Comparison of ENCODE assay signal across 12 mouse cellular contexts in the genomic region with DNA sequence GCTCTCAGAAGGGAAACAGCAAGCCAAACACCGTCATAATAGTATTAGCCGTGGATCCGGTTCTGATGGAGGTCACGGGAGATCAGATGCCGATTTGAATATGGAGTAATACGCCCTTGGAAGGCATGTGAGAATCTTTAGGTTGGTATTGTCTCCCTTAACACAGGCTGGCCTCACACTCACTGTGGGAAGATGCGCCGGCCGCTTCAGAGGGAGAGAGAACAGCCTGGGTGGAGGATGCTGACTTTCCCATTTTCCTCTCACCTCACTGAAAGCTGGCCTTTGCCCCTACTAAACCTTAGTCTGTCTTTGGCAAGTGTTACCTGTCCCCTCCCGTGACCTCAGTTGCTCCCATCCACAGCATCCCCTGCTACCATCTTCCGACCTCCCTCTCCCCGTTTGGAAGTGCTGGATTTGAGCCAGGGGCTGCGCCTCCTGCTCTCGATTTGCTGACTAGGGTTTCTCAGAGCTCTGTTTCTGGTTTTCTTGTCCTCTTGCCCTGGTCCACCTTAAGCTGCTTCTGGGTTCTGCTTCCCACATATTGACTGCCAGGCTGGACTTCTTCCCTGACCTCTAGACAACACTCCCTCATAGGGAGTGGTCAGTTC.
DNase-seq lines count a peak whose midpoint lies in the region; ATAC-seq and TF ChIP-seq lines count a peak whose summit lies in the region.
"Had no signal": no experiment of that assay in that cellular context is flagged by ENCODE, and none has a peak within 500 bp of the region (broad histone marks: within the 10 kb centered on the region; RNA-seq: fewer than 3 reads in every experiment).

No protein-coding gene starts in this region.

- no peak overlapping the region for H3K9ac ChIP-seq in embryonic facial prominence, embryonic 13.5 days
- peak overlapping the region; percentile 16; the same call in 1 of the 2 replicates for H3K9ac ChIP-seq in lung, embryonic 14.5 days
- H3K9ac ChIP-seq in midbrain, postnatal 0 days (replicated peaks; ENCODE audit: low read length, poor library complexity, severe bottlenecking), result no peak overlapping the region
- no peak overlapping the region for H3K9ac ChIP-seq in forebrain, embryonic 11.5 days (ENCODE audit: low read length)

- no peak for TF ChIP-seq CTCF in lung, embryonic 14.5 days (IDR thresholded peaks at IDR 0.05; ENCODE audit: low read depth)
- TF ChIP-seq CTCF in midbrain, postnatal 0 days (IDR thresholded peaks at IDR 0.05), result no peak

- H3K27ac ChIP-seq in embryonic facial prominence, embryonic 13.5 days, result no peak overlapping the region
- H3K27ac ChIP-seq in embryonic facial prominence, embryonic 10.5 days (replicated peaks), result no peak overlapping the region
- no peak overlapping the region for H3K27ac ChIP-seq in lung, embryonic 14.5 days (ENCODE audit: low read depth)
- no peak overlapping the region for H3K27ac ChIP-seq in midbrain, postnatal 0 days (ENCODE audit: low read depth, low read length)
- H3K27ac ChIP-seq in forebrain, embryonic 11.5 days (ENCODE audit: low read depth, low read length), result no peak overlapping the region
- H3K27ac ChIP-seq: heart, embryonic 10.5 days had no signal

- WGBS in embryonic facial prominence, embryonic 13.5 days, result 50% methylated on average over 14 of the region's 14 CpGs
- 74% methylated on average over 14 of the region's 14 CpGs for WGBS in embryonic facial prominence, embryonic 10.5 days
- 41% methylated on average over 14 of the region's 14 CpGs for WGBS in lung, embryonic 14.5 days
- 37% methylated on average over 14 of the region's 14 CpGs for WGBS in midbrain, postnatal 0 days
- WGBS in forebrain, embryonic 11.5 days, result 77% methylated on average over 14 of the region's 14 CpGs

- H3K27me3 ChIP-seq in embryonic facial prominence, embryonic 13.5 days, result no peaks in the 10 kb centered on the region
- peaks cover 8% of the 10 kb centered on the region; the same call in 1 of the 2 replicates for H3K27me3 ChIP-seq in embryonic facial prominence, embryonic 10.5 days (replicated peaks; ENCODE audit: low read depth, poor library complexity, severe bottlenecking)
- no peaks in the 10 kb centered on the region for H3K27me3 ChIP-seq in lung, embryonic 14.5 days (ENCODE audit: insufficient read depth, low read length)
- H3K27me3 ChIP-seq in midbrain, postnatal 0 days (ENCODE audit: insufficient read depth, low read length), result no peaks in the 10 kb centered on the region
- no peaks in the 10 kb centered on the region for H3K27me3 ChIP-seq in forebrain, embryonic 11.5 days (ENCODE audit: control insufficient read depth, insufficient read depth, low read length)

- H3K9me3 ChIP-seq in embryonic facial prominence, embryonic 13.5 days, result no peaks in the 10 kb centered on the region
- H3K9me3 ChIP-seq in embryonic facial prominence, embryonic 10.5 days, result no peaks in the 10 kb centered on the region
- no peaks in the 10 kb centered on the region for H3K9me3 ChIP-seq in lung, embryonic 14.5 days (ENCODE audit: low read depth, low read length)
- H3K9me3 ChIP-seq in midbrain, postnatal 0 days (ENCODE audit: low read length), result no peaks in the 10 kb centered on the region
- no peaks in the 10 kb centered on the region for H3K9me3 ChIP-seq in forebrain, embryonic 11.5 days (ENCODE audit: control insufficient read depth, low read length)
- H3K9me3 ChIP-seq: heart, embryonic 10.5 days had no signal

- H3K36me3 ChIP-seq in embryonic facial prominence, embryonic 13.5 days, result no peaks in the 10 kb centered on the region
- no peaks in the 10 kb centered on the region for H3K36me3 ChIP-seq in embryonic facial prominence, embryonic 10.5 days (replicated peaks)
- no peaks in the 10 kb centered on the region for H3K36me3 ChIP-seq in lung, embryonic 14.5 days (ENCODE audit: insufficient read depth)
- H3K36me3 ChIP-seq in midbrain, postnatal 0 days (ENCODE audit: insufficient read depth, low read length), result no peaks in the 10 kb centered on the region
- H3K36me3 ChIP-seq in forebrain, embryonic 11.5 days (ENCODE audit: control insufficient read depth, insufficient read depth, low read length), result no peaks in the 10 kb centered on the region
- H3K36me3 ChIP-seq: heart, embryonic 10.5 days had no signal

- H3K4me1 ChIP-seq in embryonic facial prominence, embryonic 13.5 days, result peaks cover 17% of the 10 kb centered on the region
- H3K4me1 ChIP-seq in embryonic facial prominence, embryonic 10.5 days, result peaks cover 10% of the 10 kb centered on the region; the same call in 1 of the 2 replicates
- H3K4me1 ChIP-seq in lung, embryonic 14.5 days (ENCODE audit: insufficient read depth), result no peaks in the 10 kb centered on the region; the same call in none of the 2 replicates
- H3K4me1 ChIP-seq in midbrain, postnatal 0 days (ENCODE audit: insufficient read depth, low read length), result no peaks in the 10 kb centered on the region
- H3K4me1 ChIP-seq in forebrain, embryonic 11.5 days (replicated peaks; ENCODE audit: control insufficient read depth, insufficient read depth, low read length), result no peaks in the 10 kb centered on the region

- peak overlapping the region; percentile 4; the same call in 1 of the 2 replicates for H3K4me3 ChIP-seq in embryonic facial prominence, embryonic 13.5 days
- no peak overlapping the region for H3K4me3 ChIP-seq in embryonic facial prominence, embryonic 10.5 days
- H3K4me3 ChIP-seq in lung, embryonic 14.5 days (ENCODE audit: low read depth, low read length), result 0 out of 2 replicates have a peak overlapping the region, but pooled peaks have one; percentile 0
- peak overlapping the region; percentile 6; the same call in 1 of the 2 replicates for H3K4me3 ChIP-seq in midbrain, postnatal 0 days (ENCODE audit: low read depth, low read length)
- no peak overlapping the region for H3K4me3 ChIP-seq in forebrain, embryonic 11.5 days (ENCODE audit: low read depth, low read length)
- H3K4me3 ChIP-seq: heart, embryonic 10.5 days had no signal

- peak overlapping the region; percentile 36 for H3K4me2 ChIP-seq in embryonic facial prominence, embryonic 13.5 days
- peak overlapping the region; percentile 48 for H3K4me2 ChIP-seq in lung, embryonic 14.5 days
- peak overlapping the region; percentile 36 for H3K4me2 ChIP-seq in midbrain, postnatal 0 days (ENCODE audit: low read depth, low read length, poor library complexity, severe bottlenecking)
- H3K4me2 ChIP-seq in forebrain, embryonic 11.5 days (ENCODE audit: low read depth, low read length, severe bottlenecking), result no peak overlapping the region

- ATAC-seq in embryonic facial prominence, embryonic 13.5 days (ENCODE audit: insufficient number of reproducible peaks, insufficient read depth, low FRiP score, low TSS enrichment, low read depth), result no peak
- peak; percentile 26; the same call in 1 of the 2 replicates for ATAC-seq in lung, embryonic 14.5 days (ENCODE audit: insufficient read depth)
- ATAC-seq in midbrain, postnatal 0 days (ENCODE audit: low FRiP score), result no peak
- no peak for ATAC-seq in erythroblast, adult 5-6 weeks (replicated peaks; ENCODE audit: low FRiP score, poor library complexity, severe bottlenecking)
- ATAC-seq in forebrain, embryonic 11.5 days (replicated peaks; ENCODE audit: low FRiP score), result no peak
- ATAC-seq: forebrain, embryonic 16.5 days had no signal

- no peak for DNase-seq in embryonic facial prominence, embryonic 10.5 days (ENCODE audit: low spot score)
- DNase-seq in lung, embryonic 14.5 days, result peak; percentile 23
- DNase-seq in lung, adult 18-20 months, result no peak
- DNase-seq in kidney, adult 8-10 months, result peak; percentile 32 to 38
- no peak for DNase-seq in midbrain, postnatal 0 days (ENCODE audit: low spot score)
- DNase-seq in forebrain, embryonic 11.5 days (ENCODE audit: low spot score), result no peak
- DNase-seq: lung, postnatal 4 days; right cerebral cortex, adult 18-20 months had no signal

Comparison
In these comparisons a context has a peak if more than half of its experiments do, and no peak if none do; other contexts are left out.
1. H3K4me3 ChIP-seq: peak in embryonic facial prominence, embryonic 13.5 days (single experiment), lung, embryonic 14.5 days (single experiment) and midbrain, postnatal 0 days (single experiment); none in embryonic facial prominence, embryonic 10.5 days (single experiment) and forebrain, embryonic 11.5 days (single experiment).
2. DNase-seq: peak in lung, embryonic 14.5 days (single experiment) and kidney, adult 8-10 months (2 of 2); none in embryonic facial prominence, embryonic 10.5 days (single experiment), lung, adult 18-20 months (0 of 2), midbrain, postnatal 0 days (single experiment) and forebrain, embryonic 11.5 days (single experiment).